Mouse (Mus musculus) kidney, adult 2 months (tissue): ENCODE data around the gene Cish. TPM values are rescaled to one million over a fixed set of nuclear protein-coding genes. Genes with fewer than 3 reads are reported as not detected.

Experiments
- DNase-seq: peaks from one replicate; pipeline ENCODE4 v3.0.0; 2021
- H3K27ac ChIP-seq: fragments of 200-500 bp; 2 replicates; pipeline ENCODE4 v1.5.1; 2012; ENCODE audit warnings: low read depth, low read length, control low read depth, inconsistent platforms; ENCODE audit not compliant: insufficient read depth
- H3K27me3 ChIP-seq: fragments of 200-500 bp; replicated peaks from 2 replicates; pipeline ENCODE4 v1.6.1; 2012; ENCODE audit warnings: mild to moderate bottlenecking, moderate library complexity, low read length, inconsistent platforms; ENCODE audit not compliant: control insufficient read depth, insufficient read depth
- H3K36me3 ChIP-seq: fragments of 200-500 bp; 2 replicates; pipeline ENCODE4 v1.6.1; 2012; ENCODE audit warnings: mild to moderate bottlenecking, moderate library complexity, low read length, inconsistent platforms; ENCODE audit not compliant: control insufficient read depth, insufficient read depth
- H3K4me1 ChIP-seq: fragments of 200-500 bp; 2 replicates; pipeline ENCODE4 v1.6.1; 2011; ENCODE audit warnings: low read length; ENCODE audit not compliant: control insufficient read depth, insufficient read depth
- H3K4me3 ChIP-seq: fragments of 200-500 bp; 2 replicates; pipeline ENCODE4 v1.5.1; 2011; ENCODE audit warnings: mild to moderate bottlenecking, low read depth, low read length, control low read depth; ENCODE audit not compliant: insufficient read depth
- CTCF ChIP-seq: fragments of 200-500 bp; conservative IDR thresholded peaks from 2 replicates; pipeline ENCODE4 v1.5.1; 2011; ENCODE audit warnings: low read depth, mild to moderate bottlenecking, control low read depth, low read length, moderate library complexity, mixed read lengths; ENCODE audit not compliant: insufficient read depth, insufficient read length
- POLR2A ChIP-seq: fragments of 200-500 bp; IDR thresholded peaks from one replicate; pipeline ENCODE4 v1.6.1; 2011; ENCODE audit warnings: low read depth, low read length, control low read depth
- WGBS: fragments of 180-500 bp; shearing (Covaris S2); methylation state at CpG from one replicate; pipeline ENCODE4 v1.1.7; 2018; 5-methylcytosine and 5-hydroxymethylcytosine counted together
- polyA plus RNA-seq: library from polyadenylated mRNA; depleted of rRNA; stranded (reverse); fragments of >200 nt; gene quantifications from 2 replicates; pipeline ENCODE4 v1.2.3, GENCODE M21; 2012

Cish gene
- polyA plus RNA-seq, 1 experiment: 49.7 TPM

DNA sequence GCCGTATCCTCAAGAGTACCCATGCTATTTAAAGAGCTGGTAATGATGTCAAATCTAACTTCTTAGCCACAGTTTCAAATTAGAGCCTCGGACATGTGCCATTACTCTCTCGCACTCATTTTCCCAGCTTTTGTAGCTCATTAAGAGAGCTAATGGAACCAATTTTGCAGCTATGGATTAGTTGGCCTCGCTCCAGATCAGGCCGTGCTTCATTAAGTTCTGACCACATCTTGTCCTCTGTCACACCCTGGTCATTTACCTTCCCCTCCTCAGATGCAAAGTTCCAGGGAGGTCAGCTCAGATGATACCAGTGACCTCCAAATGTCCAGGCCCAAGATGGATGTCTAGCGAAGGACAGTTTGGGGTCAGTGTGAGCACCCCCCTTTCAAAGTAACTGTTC lies 21.1 kb upstream of the Cish start:
- no peak overlapping the region for H3K4me3 ChIP-seq
- no peak for DNase-seq
- 51% methylated on average over 6 of the region's 6 CpGs for WGBS
- H3K36me3 ChIP-seq: no peaks in the 10 kb centered on the region
- TF ChIP-seq CTCF: no peak
- no peak for TF ChIP-seq POLR2A
- no peaks in the 10 kb centered on the region for H3K27me3 ChIP-seq
- peaks cover 4% of the 10 kb centered on the region; the same call in 1 of the 2 replicates for H3K4me1 ChIP-seq
- H3K27ac ChIP-seq: no peak overlapping the region

DNA sequence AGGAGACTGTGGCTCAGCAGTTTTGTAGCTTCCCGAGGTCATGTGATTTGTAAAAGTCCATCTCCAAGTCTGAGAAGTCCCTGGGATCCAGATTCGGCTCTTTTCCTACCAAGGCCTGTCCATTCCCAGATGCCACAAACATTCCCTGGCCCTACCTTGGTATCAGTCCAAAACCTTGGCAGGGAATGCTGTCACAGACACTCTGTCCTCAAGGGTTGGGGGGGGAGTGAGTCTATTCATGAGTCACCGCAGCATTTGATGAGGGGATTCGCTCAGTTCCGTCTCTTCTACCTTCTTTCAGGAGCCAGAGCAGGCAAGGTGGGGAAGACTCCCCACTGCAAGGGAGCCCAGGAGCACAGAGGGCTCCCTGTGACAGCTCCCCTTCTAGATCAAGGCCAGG lies 20.1 kb upstream of the Cish start:
- no peak for DNase-seq
- peaks cover 12% of the 10 kb centered on the region; the same call in 1 of the 2 replicates for H3K4me1 ChIP-seq
- 87% methylated on average over 5 of the region's 5 CpGs for WGBS
- TF ChIP-seq POLR2A (no peak), CTCF (no peak)
- H3K4me3 ChIP-seq: no peak overlapping the region
- no peak overlapping the region for H3K27ac ChIP-seq
- no peaks in the 10 kb centered on the region for H3K36me3 ChIP-seq
- no peaks in the 10 kb centered on the region for H3K27me3 ChIP-seq

DNA sequence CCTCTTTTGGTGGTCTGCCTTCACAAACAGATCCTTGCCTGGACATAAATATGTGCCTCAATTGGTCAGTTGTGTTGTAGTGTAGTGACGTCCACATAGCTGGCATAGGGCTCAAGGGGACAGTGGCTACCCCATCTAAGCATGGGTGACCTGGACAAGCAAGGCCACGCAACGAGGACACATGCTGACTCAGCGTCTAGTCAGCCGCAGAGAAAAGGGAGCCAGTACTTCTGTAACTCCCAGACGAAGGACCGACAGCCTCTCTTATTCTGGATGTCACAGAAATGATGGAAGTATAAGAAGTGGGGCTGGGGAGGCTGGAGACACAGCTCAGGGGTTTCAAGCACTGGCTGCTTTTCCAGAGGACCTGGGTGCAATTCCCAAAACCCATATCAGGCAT lies 18.2 kb upstream of the Cish start:
- Histone ChIP-seq H3K27ac (no peak overlapping the region), H3K27me3 (no peaks in the 10 kb centered on the region), H3K4me1 (peaks cover 12% of the 10 kb centered on the region; the same call in 1 of the 2 replicates), H3K4me3 (no peak overlapping the region), H3K36me3 (no peaks in the 10 kb centered on the region)
- WGBS: 76% methylated on average over 7 of the region's 7 CpGs
- DNase-seq: no peak
- TF ChIP-seq CTCF (no peak), POLR2A (no peak)

DNA sequence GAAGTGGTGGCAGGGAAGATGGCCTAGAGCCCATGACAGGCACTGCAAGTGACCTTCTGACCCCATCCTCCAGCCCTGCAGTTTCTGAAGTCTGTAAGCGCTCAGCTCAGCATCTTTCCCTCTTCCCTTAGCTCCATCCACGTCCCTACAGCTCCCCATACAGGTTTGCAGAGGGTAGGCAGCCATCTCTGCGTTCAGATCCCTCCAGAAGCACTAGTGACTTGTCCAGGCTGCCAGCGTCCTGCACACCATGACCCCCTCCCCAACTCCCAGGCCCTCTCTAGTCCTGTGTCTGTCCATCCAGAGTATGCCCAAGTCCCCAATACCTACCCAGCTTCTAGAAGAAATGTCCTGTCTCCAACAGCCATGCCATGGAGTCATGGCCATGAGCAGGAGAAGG lies 17.7 kb upstream of the Cish start:
- Histone ChIP-seq H3K27ac (no peak overlapping the region), H3K4me3 (no peak overlapping the region), H3K4me1 (peaks cover 12% of the 10 kb centered on the region; the same call in 1 of the 2 replicates), H3K36me3 (no peaks in the 10 kb centered on the region), H3K27me3 (no peaks in the 10 kb centered on the region)
- 66% methylated on average over 4 of the region's 4 CpGs for WGBS
- DNase-seq: no peak
- TF ChIP-seq CTCF (0 out of 2 replicates have a peak, but pooled peaks have one; percentile 8), POLR2A (no peak)

DNA sequence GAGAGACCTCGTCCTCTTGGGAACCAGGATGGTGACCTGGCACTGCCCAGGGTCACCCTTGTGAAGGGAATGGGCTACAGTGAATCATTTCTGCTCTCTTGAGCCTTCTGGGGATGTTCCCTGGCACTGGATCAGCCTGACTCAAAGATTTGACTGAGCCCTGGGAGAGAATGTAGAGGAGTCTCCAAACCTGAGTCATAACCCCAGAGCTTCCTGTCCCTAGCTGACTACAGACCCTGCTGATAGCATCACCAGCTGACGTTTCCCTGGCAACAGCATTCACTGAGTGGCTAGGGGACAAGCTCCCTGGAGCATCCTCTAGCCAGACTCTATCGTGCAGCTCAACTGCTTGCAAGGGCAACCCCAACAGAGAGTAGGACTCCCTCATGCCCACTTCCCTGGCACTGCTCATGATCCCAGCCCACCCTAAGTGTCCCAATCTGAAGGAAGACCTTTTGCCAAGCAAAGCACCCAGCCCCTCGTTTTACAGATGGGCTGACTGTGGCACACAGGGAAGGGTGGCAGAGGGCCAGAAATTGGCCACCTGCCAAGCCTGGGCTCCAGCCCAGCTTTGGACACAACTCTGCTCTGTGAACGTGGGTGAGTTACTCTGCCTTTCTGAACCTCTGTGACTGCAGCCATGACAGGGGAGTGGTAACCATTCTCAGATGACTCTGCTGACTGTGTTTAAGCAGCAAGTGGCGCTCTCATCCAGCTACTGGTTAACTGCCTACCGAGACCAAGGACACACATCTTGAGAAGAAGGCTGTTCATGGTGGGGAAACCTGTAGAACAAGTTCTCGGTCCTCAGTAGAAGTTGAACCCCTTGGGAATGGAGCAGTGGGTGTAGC lies 17.1 kb upstream of the Cish start:
- peaks cover 12% of the 10 kb centered on the region; the same call in 1 of the 2 replicates for H3K4me1 ChIP-seq
- peak; percentile 50 for DNase-seq
- H3K36me3 ChIP-seq: no peaks in the 10 kb centered on the region
- no peak overlapping the region for H3K4me3 ChIP-seq
- no peak; the same call in 1 of the 2 replicates for TF ChIP-seq CTCF
- TF ChIP-seq POLR2A: no peak
- 40% methylated on average over 8 of the region's 8 CpGs for WGBS
- no peak overlapping the region for H3K27ac ChIP-seq
- H3K27me3 ChIP-seq: no peaks in the 10 kb centered on the region

DNA sequence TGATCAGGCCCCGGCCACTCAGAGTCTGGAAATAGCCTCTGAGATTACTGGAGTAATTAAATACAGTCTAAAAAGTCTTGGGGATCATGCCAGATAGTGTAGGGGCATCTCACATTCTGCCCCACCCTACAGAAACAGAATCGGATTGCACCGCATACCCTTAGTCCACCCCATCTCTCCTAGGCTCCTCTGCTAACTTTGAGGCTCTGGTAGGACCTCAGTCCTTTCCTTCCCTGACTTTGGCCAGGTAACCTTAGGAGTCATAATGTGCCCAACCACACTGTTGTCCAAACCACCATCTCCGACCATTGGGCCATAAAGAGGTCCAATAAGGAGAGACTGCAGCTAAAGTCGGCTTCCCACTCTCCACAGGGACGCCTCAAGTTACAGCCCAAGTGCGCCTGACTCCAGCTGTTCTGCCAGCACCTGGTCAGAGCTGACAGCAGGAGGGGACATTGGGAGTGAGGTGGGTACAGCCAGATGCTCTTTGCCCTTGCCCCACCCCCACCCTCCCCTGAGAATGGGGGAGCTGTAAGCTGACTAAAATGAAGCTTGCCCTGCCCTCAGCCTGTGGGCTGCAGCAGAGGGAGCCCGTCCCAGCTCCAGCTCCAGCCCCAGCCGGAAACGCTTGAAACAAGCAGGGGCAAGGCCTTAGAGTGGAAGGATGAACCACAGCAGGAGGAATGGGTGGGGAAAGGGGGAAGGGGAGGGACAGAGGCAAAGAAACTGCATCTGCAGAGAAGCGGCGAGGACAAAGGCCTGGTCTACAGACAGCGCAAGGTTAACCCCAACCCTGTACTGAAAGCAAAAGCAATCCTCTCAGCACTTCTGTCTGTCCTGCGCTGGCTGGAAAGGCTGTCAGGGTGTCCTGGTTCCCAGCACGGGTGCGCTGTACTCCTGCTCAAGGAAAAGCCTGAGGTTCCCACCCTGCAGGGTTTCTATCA lies 16.2 kb upstream of the Cish start:
- no peak overlapping the region for H3K4me3 ChIP-seq
- H3K27ac ChIP-seq: peak overlapping the region; percentile 13; the same call in 1 of the 2 replicates
- peaks cover 12% of the 10 kb centered on the region; the same call in 1 of the 2 replicates for H3K4me1 ChIP-seq
- H3K36me3 ChIP-seq: no peaks in the 10 kb centered on the region
- H3K27me3 ChIP-seq: no peaks in the 10 kb centered on the region
- peak; percentile 51 for DNase-seq
- WGBS: 32% methylated on average over 16 of the region's 16 CpGs
- TF ChIP-seq POLR2A (no peak), CTCF (no peak)
